Mouse (Mus musculus): Measurements from ENCODE around the gene Snapc2. TPM values are rescaled to one million over a fixed set of nuclear protein-coding genes. Genes with fewer than 3 reads are reported as not detected.
A peak's percentile ranks its signal among the peaks of the same experiment; 100 is the strongest.

Gene Snapc2
- polyA plus RNA-seq (2016; fragmentation: Nextera tagmentation; extraction: Ambion mirVana), result 57.3 and 60.2 TPM in 2 replicates

DNA sequence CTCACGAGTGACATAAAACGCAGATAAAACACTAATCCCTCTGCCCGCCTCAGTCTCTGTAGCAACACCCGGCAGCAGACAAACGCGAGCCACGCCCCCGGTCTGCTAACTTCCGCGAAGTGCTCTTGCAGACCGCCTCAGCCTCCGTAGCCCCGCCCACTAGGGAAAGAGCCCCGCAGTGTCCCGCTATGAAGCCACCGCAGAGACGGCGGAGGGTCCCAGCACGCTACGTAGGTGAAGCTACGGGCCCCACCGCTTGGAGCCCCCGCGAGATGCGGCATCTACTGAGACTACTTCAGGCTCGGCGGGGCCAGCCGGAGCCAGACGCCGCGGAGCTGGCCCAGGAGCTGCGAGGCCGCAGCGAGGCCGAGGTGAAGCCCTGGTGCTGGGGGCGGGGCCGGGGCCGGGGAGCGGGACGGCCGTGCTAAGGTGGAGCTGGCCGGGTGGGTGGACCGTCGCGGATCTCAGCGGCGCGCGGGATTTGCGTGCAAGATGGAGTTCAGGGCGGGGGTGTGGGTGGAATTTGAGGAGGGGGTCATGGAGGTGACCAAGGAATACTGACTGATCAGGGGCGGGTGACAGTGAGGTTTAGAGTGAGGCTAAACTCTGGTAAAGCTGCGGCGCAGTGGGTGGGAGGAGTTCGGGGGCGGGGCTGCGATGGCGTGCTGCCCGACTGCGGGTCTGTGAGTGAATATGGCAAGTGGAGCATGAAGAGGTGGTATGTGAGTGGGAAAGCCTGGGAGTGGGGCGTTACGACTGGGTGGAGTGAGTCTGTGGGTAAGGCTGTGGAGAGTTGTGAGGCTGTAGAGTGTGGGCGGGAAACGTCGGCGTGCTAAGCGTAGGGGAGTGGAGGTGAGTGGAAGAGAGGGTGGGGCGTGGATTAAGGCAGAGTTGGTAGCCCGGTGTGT, at the start of gene Snapc2:
Gene Snapc2 (plus strand): TSS at position 147 of the 908 bp plus-strand sequence.
- peak within 1 kb of the TSS; percentile 91 for H3K9ac ChIP-seq
- ATAC-seq (ENCODE audit: low FRiP score), result peak; percentile 88
- peak within 1 kb of the TSS; percentile 86 for H3K4me2 ChIP-seq (replicated peaks)
- H3K4me3 ChIP-seq, result peak within 1 kb of the TSS; percentile 89
- peaks cover 47% of the 10 kb centered on the region for H3K4me1 ChIP-seq
- WGBS, result under 1% methylated on average over 69 of the region's 69 CpGs
- peak within 1 kb of the TSS; percentile 95 for H3K27ac ChIP-seq
- 0 out of 2 replicates have a peak, but pooled peaks cover under 1% of the 10 kb centered on the region for H3K27me3 ChIP-seq
- peaks cover 29% of the 10 kb centered on the region for H3K36me3 ChIP-seq
- H3K9me3 ChIP-seq (replicated peaks), result no peaks in the 10 kb centered on the region

DNA sequence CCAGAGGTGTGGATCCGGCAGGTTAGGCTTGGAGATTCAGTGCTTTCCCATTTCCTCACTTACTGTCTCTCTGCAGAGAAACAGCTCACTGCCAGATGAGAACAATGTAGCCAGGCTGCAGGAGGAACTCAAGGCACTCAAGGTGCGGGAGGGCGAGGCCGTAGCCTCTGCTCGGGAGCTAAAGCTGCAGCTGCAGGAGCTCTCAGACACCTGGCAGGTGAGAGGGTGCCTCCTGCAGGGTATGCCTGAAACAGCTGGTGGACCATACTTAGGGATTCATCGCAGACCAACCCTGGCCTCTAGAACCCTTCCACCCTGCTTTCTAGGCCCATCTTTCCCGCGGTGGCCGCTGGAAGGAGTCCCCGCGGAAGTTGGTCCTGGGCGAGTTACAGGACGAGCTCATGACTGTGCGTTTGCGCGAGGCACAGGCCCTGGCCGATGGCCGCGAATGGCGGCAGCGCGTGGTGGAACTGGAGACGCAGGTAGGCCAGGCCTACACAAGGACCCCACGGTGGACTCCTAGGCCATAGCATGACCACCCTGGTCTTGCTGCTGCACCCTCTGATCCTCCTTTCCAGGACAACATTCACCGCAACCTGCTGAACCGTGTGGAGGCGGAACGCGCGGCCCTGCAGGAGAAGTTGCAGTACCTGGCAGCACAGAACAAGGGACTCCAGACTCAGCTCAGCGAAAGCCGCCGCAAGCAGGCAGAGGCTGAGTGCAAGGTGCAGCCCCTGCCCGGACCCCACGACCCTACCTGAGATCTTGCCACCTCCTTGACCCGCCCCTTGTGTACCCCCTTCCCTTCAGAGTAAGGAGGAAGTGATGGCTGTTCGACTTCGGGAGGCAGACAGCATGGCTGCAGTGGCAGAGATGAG, 47.4 kb upstream of the Snapc2 start:
- H3K36me3 ChIP-seq, result peaks cover 78% of the 10 kb centered on the region

DNA sequence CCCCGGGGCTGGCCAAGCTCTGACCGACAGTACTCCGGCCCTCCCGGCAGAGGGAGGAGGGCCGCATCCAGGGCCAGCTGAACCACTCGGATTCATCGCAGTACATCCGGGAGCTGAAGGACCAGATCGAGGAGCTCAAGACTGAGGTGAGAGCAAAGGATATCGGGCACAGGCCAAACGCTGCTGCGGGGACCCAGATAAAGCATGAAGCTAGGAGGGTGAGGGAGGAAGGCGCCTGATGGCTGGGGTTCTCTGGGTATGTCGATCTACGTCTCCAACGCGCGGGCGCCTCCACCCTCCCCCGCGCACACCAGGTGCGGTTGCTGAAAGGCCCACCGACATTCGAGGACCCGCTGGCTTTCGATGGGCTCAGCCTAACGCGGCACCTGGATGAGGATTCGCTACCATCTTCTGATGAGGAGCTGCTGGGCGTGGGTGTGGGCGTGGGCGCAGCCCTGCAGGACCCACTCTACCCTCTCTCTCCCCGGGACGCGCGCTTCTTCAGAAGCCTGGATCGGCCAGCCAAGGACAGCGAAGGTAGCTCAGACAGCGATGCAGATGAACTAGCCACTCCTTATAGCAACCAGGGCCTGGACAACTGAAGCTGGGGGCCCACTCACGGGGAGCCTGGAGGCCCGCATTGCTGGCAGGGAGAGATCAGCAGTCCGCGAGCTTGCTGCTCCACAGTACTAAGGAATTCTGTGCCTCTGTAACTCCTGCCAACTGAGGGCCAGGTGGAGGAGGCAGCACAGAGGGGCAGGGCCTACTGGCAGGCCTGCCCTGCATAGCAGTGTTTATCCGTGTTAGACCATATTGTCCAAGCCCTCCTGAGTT, 46.5 kb upstream of the Snapc2 start:
- WGBS, result 12% methylated on average over 44 of the region's 44 CpGs
- peaks cover 23% of the 10 kb centered on the region for H3K4me1 ChIP-seq
- peaks cover 79% of the 10 kb centered on the region for H3K36me3 ChIP-seq
- 0 out of 2 replicates have a peak overlapping the region, but pooled peaks have one; percentile 4 for H3K4me2 ChIP-seq (replicated peaks)
- H3K4me3 ChIP-seq, result no peak overlapping the region
- peaks cover 48% of the 10 kb centered on the region for H3K27me3 ChIP-seq
- H3K27ac ChIP-seq, result no peak overlapping the region
- no peak; the same call in 1 of the 2 replicates for ATAC-seq (ENCODE audit: low FRiP score)
- H3K9me3 ChIP-seq (replicated peaks), result no peaks in the 10 kb centered on the region
- peak overlapping the region; percentile 41 for H3K9ac ChIP-seq

More for the DNA sequence above, 47.4 kb upstream of the Snapc2 start:
- no peak overlapping the region for H3K9ac ChIP-seq
- H3K4me3 ChIP-seq, result no peak overlapping the region
- 17% methylated on average over 38 of the region's 38 CpGs for WGBS
- no peaks in the 10 kb centered on the region for H3K9me3 ChIP-seq (replicated peaks)
- H3K4me2 ChIP-seq (replicated peaks), result no peak overlapping the region
- ATAC-seq (ENCODE audit: low FRiP score), result no peak
- peaks cover 19% of the 10 kb centered on the region for H3K4me1 ChIP-seq
- H3K27me3 ChIP-seq, result peaks cover 48% of the 10 kb centered on the region
- no peak overlapping the region for H3K27ac ChIP-seq

DNA sequence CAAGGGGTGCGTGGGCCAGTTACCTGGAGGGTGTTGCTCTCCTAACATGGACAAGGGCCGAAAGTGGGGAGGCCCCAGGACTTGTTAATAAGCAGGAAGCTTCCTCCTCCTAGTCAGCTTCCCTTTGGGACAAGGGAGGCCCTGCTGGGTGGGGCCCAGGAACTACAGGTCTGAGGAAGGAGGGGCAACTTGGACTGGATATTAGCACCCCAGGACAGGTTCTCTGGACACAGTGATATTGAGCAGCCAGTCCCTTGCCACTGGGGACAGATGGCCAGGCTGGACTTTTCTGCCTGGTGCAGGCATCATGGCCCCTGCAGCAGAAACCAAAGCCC, 45.9 kb upstream of the Snapc2 start:
- Histone ChIP-seq H3K9me3 (replicated peaks) (no peaks in the 10 kb centered on the region), H3K4me1 (peaks cover 23% of the 10 kb centered on the region), H3K36me3 (peaks cover 77% of the 10 kb centered on the region), H3K27ac (no peak overlapping the region), H3K4me2 (replicated peaks) (0 out of 2 replicates have a peak overlapping the region, but pooled peaks have one; percentile 4), H3K27me3 (peaks cover 44% of the 10 kb centered on the region), H3K9ac (no peak overlapping the region), H3K4me3 (no peak overlapping the region)
- ATAC-seq (ENCODE audit: low FRiP score), result no peak
- WGBS, result 34% methylated on average over 2 of the region's 2 CpGs

DNA sequence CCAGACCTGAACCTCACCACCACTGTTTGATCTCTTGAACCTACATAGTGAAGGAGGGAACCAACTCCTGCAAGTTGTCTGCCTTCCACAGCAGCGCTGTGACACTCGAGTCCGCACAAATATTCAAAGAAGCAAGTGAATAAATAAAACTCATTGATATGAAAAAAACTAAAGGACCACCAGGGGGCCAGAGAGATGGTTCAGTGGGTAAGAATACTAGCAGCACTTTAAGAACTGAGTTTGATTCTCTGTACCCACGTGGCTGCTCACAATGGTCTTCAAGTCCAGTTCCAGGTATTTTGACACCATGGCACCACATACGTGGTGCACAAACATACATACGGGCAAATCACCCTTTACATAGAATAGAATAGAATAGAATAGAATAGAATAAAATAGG, 41.8 kb upstream of the Snapc2 start:
- Histone ChIP-seq H3K36me3 (peaks cover 53% of the 10 kb centered on the region), H3K4me1 (peaks cover 56% of the 10 kb centered on the region)

DNA sequence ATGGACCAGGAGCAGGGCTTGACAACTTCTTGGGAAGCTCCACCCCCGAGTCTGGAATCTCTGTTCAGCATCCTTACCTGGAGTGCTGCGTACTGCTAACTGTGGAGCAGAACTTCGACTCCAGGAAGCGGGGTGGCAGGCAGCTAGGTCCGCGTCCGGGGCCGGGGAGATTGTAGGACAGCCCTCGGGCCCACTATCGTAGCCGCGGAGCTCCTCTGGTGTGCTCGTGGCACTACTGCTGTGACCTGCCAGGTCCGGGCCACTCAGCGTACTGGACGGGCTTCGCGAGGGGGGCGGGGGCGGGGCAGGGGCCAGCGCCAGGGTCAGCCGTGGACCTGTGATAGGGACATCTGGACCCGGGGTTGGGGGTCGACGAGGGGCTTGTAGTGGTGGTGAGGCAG, 40.1 kb upstream of the Snapc2 start:
- Histone ChIP-seq H3K9ac (peak overlapping the region; percentile 61), H3K4me1 (peaks cover 44% of the 10 kb centered on the region), H3K27me3 (peaks cover 10% of the 10 kb centered on the region), H3K4me3 (peak overlapping the region; percentile 44), H3K36me3 (peaks cover 41% of the 10 kb centered on the region), H3K4me2 (replicated peaks) (peak overlapping the region; percentile 89), H3K9me3 (replicated peaks) (no peaks in the 10 kb centered on the region), H3K27ac (0 out of 2 replicates have a peak overlapping the region, but pooled peaks have one; percentile 35)
- WGBS, result 1% methylated on average over 25 of the region's 25 CpGs
- 0 out of 2 replicates have a peak, but pooled peaks have one; percentile 0 for ATAC-seq (ENCODE audit: low FRiP score)

More for the DNA sequence above, 41.8 kb upstream of the Snapc2 start:
- Histone ChIP-seq H3K9me3 (replicated peaks) (no peaks in the 10 kb centered on the region), H3K9ac (no peak overlapping the region), H3K27ac (no peak overlapping the region), H3K4me3 (no peak overlapping the region), H3K4me2 (replicated peaks) (no peak overlapping the region), H3K27me3 (peaks cover 26% of the 10 kb centered on the region)
- 73% methylated on average over 6 of the region's 6 CpGs for WGBS
- ATAC-seq (ENCODE audit: low FRiP score), result no peak

DNA sequence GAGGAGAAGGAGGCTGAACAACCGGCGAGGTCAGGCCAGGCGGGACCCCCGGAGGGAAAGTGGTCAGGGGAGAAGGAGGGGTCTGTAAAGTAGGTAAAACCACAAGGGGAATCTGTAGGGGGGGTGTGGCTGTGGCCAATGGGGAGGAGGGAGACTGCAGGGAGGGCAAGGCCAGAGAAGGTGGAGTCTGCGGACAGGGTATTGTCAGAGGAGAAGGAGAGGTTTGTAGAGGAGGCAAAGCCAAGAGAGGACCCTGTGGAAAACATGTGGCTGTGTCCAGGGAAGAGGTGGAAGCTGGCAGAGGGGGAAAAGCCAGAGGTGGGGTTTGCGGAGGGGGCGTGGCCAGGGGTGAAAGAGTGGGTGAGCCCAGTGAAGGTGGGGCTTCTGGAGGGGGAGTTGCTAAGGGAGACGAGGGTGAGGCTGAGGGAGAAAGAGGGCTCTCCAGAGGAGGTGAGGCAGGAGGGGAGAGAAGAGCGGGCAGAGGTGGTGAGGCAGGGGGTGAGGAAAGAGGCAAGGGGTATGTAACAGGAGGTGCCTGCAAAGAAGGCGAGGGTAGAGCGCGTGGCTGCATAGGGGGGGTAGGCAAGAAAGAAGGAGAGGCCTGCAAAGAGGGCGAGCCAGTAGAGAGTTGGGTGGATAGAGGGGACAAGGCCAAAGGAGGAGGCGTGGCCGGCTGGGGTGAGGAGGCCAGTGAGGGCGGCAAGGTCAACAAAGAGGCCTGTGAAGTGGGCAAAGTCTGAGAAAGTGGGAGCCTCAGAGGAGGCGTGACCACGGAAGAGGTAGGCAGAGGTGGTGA, 39.5 kb upstream of the Snapc2 start:
- ATAC-seq (ENCODE audit: low FRiP score), result 0 out of 2 replicates have a peak, but pooled peaks have one; percentile 5
- peak overlapping the region; percentile 40; the same call in 1 of the 2 replicates for H3K27ac ChIP-seq
- peak overlapping the region; percentile 89 for H3K4me2 ChIP-seq (replicated peaks)
- H3K36me3 ChIP-seq, result peaks cover 35% of the 10 kb centered on the region
- H3K4me1 ChIP-seq, result peaks cover 43% of the 10 kb centered on the region
- peaks cover 10% of the 10 kb centered on the region for H3K27me3 ChIP-seq
- WGBS, result 4% methylated on average over 18 of the region's 18 CpGs
- H3K9me3 ChIP-seq (replicated peaks), result no peaks in the 10 kb centered on the region
- peak overlapping the region; percentile 44 for H3K4me3 ChIP-seq
- peak overlapping the region; percentile 61 for H3K9ac ChIP-seq

DNA sequence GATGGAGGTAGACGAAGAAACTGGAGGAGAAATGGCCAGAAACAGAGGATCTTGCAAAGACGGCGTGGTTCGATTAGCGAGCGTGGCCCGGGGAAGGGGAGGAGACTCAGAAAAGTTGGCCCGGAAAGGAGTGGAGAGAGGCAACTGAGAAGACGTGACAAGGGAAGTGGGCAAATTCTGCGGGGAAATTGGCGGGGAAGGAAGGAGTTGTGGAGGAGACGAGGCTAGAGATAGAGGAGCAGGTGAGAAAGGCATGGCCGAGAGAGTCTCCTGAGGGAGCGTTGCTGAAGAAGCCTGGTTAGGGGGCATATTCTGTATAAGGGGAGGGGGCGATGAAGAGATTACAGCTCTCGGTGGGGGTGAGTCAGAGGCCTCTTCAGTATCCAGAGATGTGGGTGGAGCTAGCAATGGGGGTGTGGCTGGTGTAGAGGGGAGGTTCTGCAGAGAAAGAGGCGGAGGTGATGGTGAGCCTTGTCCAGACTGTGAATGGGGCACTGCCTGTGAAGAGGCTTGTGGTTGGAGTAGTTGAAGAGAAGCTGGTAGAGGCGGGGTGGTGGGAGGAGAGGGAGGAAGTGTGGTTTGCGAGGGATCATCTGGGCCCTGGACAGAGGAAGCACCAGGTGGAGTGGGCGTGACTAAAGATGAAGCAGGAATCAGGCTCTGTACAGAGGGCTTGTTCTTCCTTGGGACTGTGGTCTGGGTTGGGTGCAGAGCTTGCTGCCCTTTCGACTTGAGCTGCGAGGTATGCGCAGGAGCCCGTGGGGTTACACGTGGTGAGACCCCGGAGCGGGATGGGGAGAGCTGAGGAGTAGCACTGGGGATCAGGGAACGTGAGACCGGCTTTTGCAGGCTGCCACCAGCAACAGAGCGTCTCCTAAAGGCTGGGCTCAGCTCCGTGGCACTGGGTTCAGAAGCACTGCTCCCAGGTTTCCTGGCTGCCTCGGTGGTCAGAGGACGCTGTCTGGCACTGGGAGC, 38.6 kb upstream of the Snapc2 start:
- Histone ChIP-seq H3K9ac (peak overlapping the region; percentile 61), H3K4me1 (peaks cover 43% of the 10 kb centered on the region), H3K9me3 (replicated peaks) (no peaks in the 10 kb centered on the region), H3K27ac (0 out of 2 replicates have a peak overlapping the region, but pooled peaks have one; percentile 40), H3K27me3 (peaks cover 10% of the 10 kb centered on the region), H3K4me3 (peak overlapping the region; percentile 44), H3K36me3 (peaks cover 27% of the 10 kb centered on the region), H3K4me2 (replicated peaks) (peak overlapping the region; percentile 89)
- 12% methylated on average over 33 of the region's 33 CpGs for WGBS
- peak; percentile 1; the same call in 1 of the 2 replicates for ATAC-seq (ENCODE audit: low FRiP score)

DNA sequence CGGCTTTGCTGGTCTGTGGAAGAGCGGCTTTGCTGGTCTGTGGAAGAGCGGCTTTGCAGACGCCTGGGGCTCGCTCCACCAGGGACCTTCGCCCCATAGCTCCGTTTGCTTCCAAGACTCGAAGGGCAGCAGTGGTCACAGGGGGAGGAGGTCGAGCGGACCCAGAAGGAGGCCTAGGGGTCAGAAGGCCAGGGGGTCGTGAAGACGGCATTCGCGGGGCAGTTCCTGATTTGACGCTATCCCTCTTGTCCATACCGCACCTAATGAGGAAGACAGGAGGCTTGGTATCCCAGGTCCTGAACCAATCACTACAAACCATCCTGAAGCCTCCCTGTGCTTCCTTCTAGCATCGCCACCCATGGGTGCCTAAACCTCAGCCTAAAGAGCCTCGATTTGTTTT, 36.6 kb upstream of the Snapc2 start:
- WGBS, result 4% methylated on average over 18 of the region's 18 CpGs
- Histone ChIP-seq H3K4me1 (peaks cover 39% of the 10 kb centered on the region), H3K9me3 (replicated peaks) (no peaks in the 10 kb centered on the region), H3K27ac (peak overlapping the region; percentile 94), H3K36me3 (peaks cover 9% of the 10 kb centered on the region), H3K27me3 (peaks cover 10% of the 10 kb centered on the region), H3K4me2 (replicated peaks) (peak overlapping the region; percentile 89), H3K9ac (peak overlapping the region; percentile 79), H3K4me3 (peak overlapping the region; percentile 65)
- ATAC-seq (ENCODE audit: low FRiP score), result peak; percentile 3

Data from hindbrain, embryonic 12.5 days (tissue).